Mouse (Mus musculus) layer of hippocampus, adult 11-12 months (tissue): Measurements from ENCODE around the gene Slc30a7.

ENCODE experiments used
- DNase-seq: peaks from one replicate; pipeline ENCODE4 v3.0.0; 2022; ENCODE audit warnings: low spot score

Gene Slc30a7

GRCm38 (mm10) chr3:115985183-115985892 is 21.9 kb downstream of the Slc30a7 start:
- DNase-seq: no peak

- no peak for DNase-seq
Observed at GRCm38 (mm10) chr3:115984653-115985052, 22.6 kb downstream of the Slc30a7 start.

GRCm38 (mm10) chr3:115983217-115983616 is 24.0 kb downstream of the Slc30a7 start:
- no peak for DNase-seq

- no peak for DNase-seq
Observed at GRCm38 (mm10) chr3:115979000-115979399, 28.2 kb downstream of the Slc30a7 start.

- DNase-seq: no peak
Observed at GRCm38 (mm10) chr3:115974995-115975394, 32.2 kb downstream of the Slc30a7 start.

- DNase-seq: no peak
Observed at GRCm38 (mm10) chr3:115974228-115974627, 33.0 kb downstream of the Slc30a7 start.

- DNase-seq: no peak
Observed at GRCm38 (mm10) chr3:115971891-115972646, 35.1 kb downstream of the Slc30a7 start.

- DNase-seq: no peak
Observed at GRCm38 (mm10) chr3:115971045-115971785, 36.0 kb downstream of the Slc30a7 start.

- no peak for DNase-seq
Observed at GRCm38 (mm10) chr3:115968745-115969530, 38.3 kb downstream of the Slc30a7 start.

- DNase-seq: no peak
Observed at GRCm38 (mm10) chr3:115964071-115964470, 43.1 kb downstream of the Slc30a7 start.

- no peak for DNase-seq
Observed at GRCm38 (mm10) chr3:115963597-115963996, 43.6 kb downstream of the Slc30a7 start.

- no peak for DNase-seq
Observed at GRCm38 (mm10) chr3:115962028-115962415, 45.2 kb downstream of the Slc30a7 start.

- DNase-seq: no peak
Observed at GRCm38 (mm10) chr3:115961311-115962027, 45.7 kb downstream of the Slc30a7 start.

GRCm38 (mm10) chr3:115957223-115957622 is 50.0 kb downstream of the Slc30a7 start:
- no peak for DNase-seq

GRCm38 (mm10) chr3:115953088-115953487 is 54.1 kb downstream of the Slc30a7 start:
- DNase-seq: no peak

GRCm38 (mm10) chr3:115952356-115952755 is 54.9 kb downstream of the Slc30a7 start:
- DNase-seq: no peak

GRCm38 (mm10) chr3:115951221-115951620 is 56.0 kb downstream of the Slc30a7 start:
- DNase-seq: no peak

- no peak for DNase-seq
Observed at GRCm38 (mm10) chr3:115949921-115950877, 57.0 kb downstream of the Slc30a7 start.

- no peak for DNase-seq
Observed at GRCm38 (mm10) chr3:115949220-115949920, 57.8 kb downstream of the Slc30a7 start.
